Mouse (Mus musculus): Measurements from ENCODE around the gene Inf2. TPM values are rescaled to one million over a fixed set of nuclear protein-coding genes. Genes with fewer than 3 reads are reported as not detected.

The Inf2 gene
- total and polyA plus RNA-seq, 3 experiments = 26.1 to 122 (median 55.7) TPM

DNA sequence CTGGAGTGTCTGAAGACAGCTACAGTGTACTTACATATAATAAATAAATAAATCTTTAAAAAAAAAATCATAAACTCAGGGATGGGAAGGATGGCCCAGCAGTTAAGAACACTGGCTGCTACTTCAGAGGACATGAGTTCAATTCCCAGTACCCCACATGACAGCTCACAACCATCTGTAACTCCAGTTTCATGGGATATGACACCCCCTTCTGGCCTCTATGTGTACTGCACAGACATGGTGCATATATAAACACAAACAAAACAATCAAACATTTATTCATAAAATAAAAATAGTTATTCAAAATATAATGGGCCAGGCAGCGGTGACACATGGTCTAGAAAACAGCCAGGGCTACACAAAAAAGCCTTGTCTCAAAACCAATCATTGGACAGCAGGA, 39.3 kb upstream of the Inf2 start:
- H3K27ac ChIP-seq (ENCODE audit: control insufficient read depth, low read depth, low read length) = no peak overlapping the region
- H3K4me3 ChIP-seq (ENCODE audit: control insufficient read depth in 1 of 2, insufficient read depth in 1 of 2, low read depth in 2 of 2, low read length in 2 of 2) = no peak overlapping the region
- TF ChIP-seq SMC3 (IDR thresholded peaks at IDR 0.05; ENCODE audit: low read depth, low read length) (peak; percentile 38), ZMIZ1 (IDR thresholded peaks at IDR 0.05; ENCODE audit: low read depth, low read length) (no peak), CTCF (IDR thresholded peaks at IDR 0.05 in 2 of 3, conservative IDR thresholded peaks at IDR 0.05 in 1 of 3; ENCODE audit: control insufficient read depth in 1 of 3, insufficient read depth in 1 of 3, low read depth in 2 of 3, low read length in 3 of 3, poor library complexity in 1 of 3, severe bottlenecking in 1 of 3) (peak in 2 of 3 experiments; percentile 60 to 61; a peak in 4 of 6 replicates), RAD21 (IDR thresholded peaks at IDR 0.05; ENCODE audit: low read depth, low read length) (peak; percentile 47)
- H3K9me3 ChIP-seq (replicated peaks; ENCODE audit: insufficient read depth, low read length) = no peaks in the 10 kb centered on the region
- H3K27me3 ChIP-seq (ENCODE audit: control insufficient read depth in 1 of 2, insufficient read depth in 2 of 2, low read length in 2 of 2) = no peaks in the 10 kb centered on the region
- no peak for DNase-seq (ENCODE audit: low read depth, low spot score)
- H3K79me2 ChIP-seq (ENCODE audit: control insufficient read depth, insufficient read depth, low read length, poor library complexity) = no peaks in the 10 kb centered on the region
- no peak overlapping the region for H3K9ac ChIP-seq (ENCODE audit: control insufficient read depth, low read depth, low read length, poor library complexity, severe bottlenecking)
- no peaks in the 10 kb centered on the region for H3K4me1 ChIP-seq (ENCODE audit: control insufficient read depth in 1 of 2, insufficient read depth in 2 of 2, low read length in 2 of 2)
- no peaks in the 10 kb centered on the region for H3K36me3 ChIP-seq (ENCODE audit: control insufficient read depth in 1 of 2, insufficient read depth in 2 of 2, low read length in 2 of 2)

DNA sequence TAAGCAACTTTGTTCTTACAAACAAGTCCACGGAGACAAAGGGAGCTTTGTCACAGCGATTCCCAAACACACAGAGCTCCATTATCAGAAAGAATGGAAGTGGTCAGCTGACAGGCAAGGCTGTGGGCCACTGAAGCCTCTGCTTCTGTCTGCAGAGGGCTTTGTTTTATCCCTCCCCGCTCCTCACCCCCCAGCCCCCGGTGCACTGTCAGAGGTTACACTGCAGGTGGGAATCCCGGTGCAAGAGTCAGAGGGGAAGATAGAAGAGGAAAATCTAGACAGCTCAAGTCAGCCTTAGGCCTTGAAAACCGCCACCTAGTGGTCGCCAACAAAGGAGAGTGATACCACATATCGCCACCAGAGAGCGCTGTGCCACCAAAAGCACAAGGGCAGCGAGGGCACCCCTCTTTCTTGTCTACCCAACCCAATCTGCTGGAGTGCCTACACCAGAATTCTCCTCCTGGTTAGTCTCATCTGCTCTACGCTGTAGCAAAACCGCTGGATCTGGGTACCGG, 36.7 kb upstream of the Inf2 start:
- no peaks in the 10 kb centered on the region for H3K36me3 ChIP-seq (ENCODE audit: control insufficient read depth in 1 of 2, insufficient read depth in 2 of 2, low read length in 2 of 2)
- no peak overlapping the region for H3K4me3 ChIP-seq (ENCODE audit: control insufficient read depth in 1 of 2, insufficient read depth in 1 of 2, low read depth in 2 of 2, low read length in 2 of 2)
- no peak overlapping the region for H3K9ac ChIP-seq (ENCODE audit: control insufficient read depth, low read depth, low read length, poor library complexity, severe bottlenecking)
- no peak overlapping the region for H3K27ac ChIP-seq (ENCODE audit: control insufficient read depth, low read depth, low read length)
- DNase-seq (ENCODE audit: low read depth, low spot score) = peak; percentile 96
- TF ChIP-seq MEF2A (IDR thresholded peaks at IDR 0.05; ENCODE audit: extremely low read depth, insufficient replicate concordance, low read depth, low read length, poor library complexity, severe bottlenecking) = no peak; the same call in 1 of the 2 replicates
- peak; percentile 100 for TF ChIP-seq ZC3H11A (IDR thresholded peaks at IDR 0.05; ENCODE audit: low read depth, low read length)
- TF ChIP-seq GABPA (IDR thresholded peaks at IDR 0.05; ENCODE audit: low read depth, low read length) = peak; percentile 45; the same call in 1 of the 2 replicates
- no peak for TF ChIP-seq TAL1 (IDR thresholded peaks at IDR 0.05; ENCODE audit: low read length)
- TF ChIP-seq RAD21 (IDR thresholded peaks at IDR 0.05; ENCODE audit: low read depth, low read length) = peak; percentile 99
- peak; percentile 22; the same call in 1 of the 2 replicates for TF ChIP-seq TCF12 (IDR thresholded peaks at IDR 0.05; ENCODE audit: low read depth, low read length)
- TF ChIP-seq BHLHE40 (IDR thresholded peaks at IDR 0.05; ENCODE audit: borderline replicate concordance, low read depth, low read length) = peak; percentile 48
- peak; percentile 81 for TF ChIP-seq SIN3A (IDR thresholded peaks at IDR 0.05; ENCODE audit: low read length)
- peak; percentile 27; the same call in 1 of the 2 replicates for TF ChIP-seq MXI1 (IDR thresholded peaks at IDR 0.05; ENCODE audit: low read depth, low read length)
- TF ChIP-seq HCFC1 (IDR thresholded peaks at IDR 0.05; ENCODE audit: low read depth, low read length) = peak; percentile 66
- TF ChIP-seq JUND (IDR thresholded peaks at IDR 0.05; ENCODE audit: low read depth, low read length) = peak; percentile 96
- TF ChIP-seq MYC (IDR thresholded peaks at IDR 0.05; ENCODE audit: low read depth, low read length) = peak; percentile 90; the same call in 1 of the 2 replicates
- TF ChIP-seq MAX (IDR thresholded peaks at IDR 0.05; ENCODE audit: low read length) = no peak
- peak; percentile 93 for TF ChIP-seq MAZ (IDR thresholded peaks at IDR 0.05; ENCODE audit: low read depth, low read length)
- peak; percentile 62 for TF ChIP-seq ZNF384 (IDR thresholded peaks at IDR 0.05; ENCODE audit: low read depth, low read length)
- TF ChIP-seq CHD1 (IDR thresholded peaks at IDR 0.05; ENCODE audit: low read depth, low read length) = no peak
- TF ChIP-seq TBP (IDR thresholded peaks at IDR 0.05; ENCODE audit: low read depth, low read length) = peak; percentile 58; the same call in 1 of the 2 replicates
- TF ChIP-seq ETS1 (IDR thresholded peaks at IDR 0.05; ENCODE audit: low read depth, low read length) = no peak
- peak; percentile 100 for TF ChIP-seq SMC3 (IDR thresholded peaks at IDR 0.05; ENCODE audit: low read depth, low read length)
- peak; percentile 41 for TF ChIP-seq USF1 (IDR thresholded peaks at IDR 0.05; ENCODE audit: low read depth, low read length)
- TF ChIP-seq ELF1 (IDR thresholded peaks at IDR 0.05; ENCODE audit: low read depth, low read length) = peak; percentile 61; the same call in 1 of the 2 replicates
- TF ChIP-seq CTCF (IDR thresholded peaks at IDR 0.05 in 2 of 3, conservative IDR thresholded peaks at IDR 0.05 in 1 of 3; ENCODE audit: control insufficient read depth in 1 of 3, insufficient read depth in 1 of 3, low read depth in 2 of 3, low read length in 3 of 3, poor library complexity in 1 of 3, severe bottlenecking in 1 of 3) = peak in 1 of 3 experiments; percentile 100; a peak in 2 of 6 replicates
- TF ChIP-seq RCOR1 (IDR thresholded peaks at IDR 0.05; ENCODE audit: low read depth, low read length) = peak; percentile 58; the same call in 1 of the 2 replicates
- no peak for TF ChIP-seq E2F4 (IDR thresholded peaks at IDR 0.05; ENCODE audit: borderline replicate concordance, low read depth, low read length)
- TF ChIP-seq NELFE (IDR thresholded peaks at IDR 0.05; ENCODE audit: low read depth, low read length) = 0 out of 2 replicates have a peak, but pooled peaks have one; percentile 5
- peaks cover 0 to 3% of the 10 kb centered on the region in 2 experiments; a peak in 1 of 4 replicates for H3K27me3 ChIP-seq (ENCODE audit: control insufficient read depth in 1 of 2, insufficient read depth in 2 of 2, low read length in 2 of 2)
- H3K4me1 ChIP-seq (ENCODE audit: control insufficient read depth in 1 of 2, insufficient read depth in 2 of 2, low read length in 2 of 2) = no peaks in the 10 kb centered on the region
- no peaks in the 10 kb centered on the region for H3K79me2 ChIP-seq (ENCODE audit: control insufficient read depth, insufficient read depth, low read length, poor library complexity)
- H3K9me3 ChIP-seq (replicated peaks; ENCODE audit: insufficient read depth, low read length) = no peaks in the 10 kb centered on the region

Data from MEL (cell line).